Mouse (Mus musculus): ENCODE measurements around the gene Kif13a. TPM values are rescaled to one million over a fixed set of nuclear protein-coding genes. Genes with fewer than 3 reads are reported as not detected.

The Kif13a gene
- 10 to 100 TPM; 73.1 to 81.3 TPM for total RNA-seq (2021)
- long read RNA-seq, experiment 1, partial matches to known transcripts = 2 of 11 reads
- long read RNA-seq, experiment 1, other reads (novel, unspliced or antisense) = 9 of 11 reads
- long read RNA-seq, experiment 2, partial matches to known transcripts = 7 of 22 reads
- long read RNA-seq, experiment 2, other reads (novel, unspliced or antisense) = 15 of 22 reads

GRCm38 (mm10) chr13:46929719-46930658 lies at the start of gene Kif13a:
Gene Kif13a (minus strand): TSS chr13:46929867.
- DNase-seq = peak; percentile 82 to 87
- intact Hi-C loops (cut with DNase I) = loop anchor here (2.0 to 5.0 kb wide), 3 partner anchors 43 to 91 kb away; partner anchors contain the start of gene Nhlrc1

GRCm38 (mm10) chr13:46976532-46976931 lies 46.9 kb upstream of the Kif13a start:
- intact Hi-C loops (cut with DNase I) = no loop called here

DNA sequence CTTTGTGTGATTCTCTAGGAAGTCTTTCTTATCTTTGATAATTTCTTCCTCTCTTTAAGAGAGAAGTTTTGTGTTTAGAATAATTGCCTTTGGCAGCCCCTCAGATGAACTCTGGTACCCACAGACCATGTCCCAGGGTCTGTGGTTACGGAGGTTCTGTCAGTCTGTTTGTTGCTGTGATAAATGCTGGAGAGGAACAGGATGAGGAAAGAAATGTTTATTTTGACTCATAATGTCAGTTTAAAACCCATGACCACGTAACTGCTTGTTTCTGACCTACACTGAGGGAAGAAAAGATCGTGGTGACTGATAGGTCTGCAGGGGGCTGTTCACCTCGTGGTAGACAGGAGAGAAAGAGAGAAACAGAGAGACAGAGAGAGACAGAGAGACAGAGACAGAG lies 46.3 kb upstream of the Kif13a start:
- intact Hi-C loops (cut with DNase I) = no loop called here
- DNase-seq = no peak

More at GRCm38 (mm10) chr13:46976532-46976931, 46.9 kb upstream of the Kif13a start:
- DNase-seq = no peak

DNA sequence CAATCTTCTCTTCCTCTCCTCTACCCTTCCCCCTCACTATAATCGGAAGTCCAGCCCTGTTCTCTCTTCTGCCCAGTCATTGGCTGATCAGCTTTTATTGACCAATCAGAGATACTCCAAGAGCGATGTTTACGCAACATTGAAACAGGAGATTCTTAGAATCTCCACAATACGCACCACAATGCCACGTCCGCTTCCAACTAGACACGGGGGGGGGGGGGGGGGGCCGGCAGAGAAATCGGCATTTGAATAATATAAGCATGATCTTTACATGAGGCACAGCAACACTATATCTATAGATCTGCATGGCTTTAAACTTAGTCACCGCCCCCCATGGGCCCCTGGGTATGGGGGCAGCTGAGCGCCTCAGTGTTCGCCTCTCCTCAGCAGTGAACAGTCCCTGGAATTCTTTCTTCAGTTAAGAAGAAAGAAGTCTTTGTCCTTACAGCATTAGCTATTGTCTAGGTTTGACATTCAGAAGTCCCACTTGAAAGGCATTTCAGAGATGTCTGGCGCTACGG lies 45.4 kb upstream of the Kif13a start:
- no peak for DNase-seq
- intact Hi-C loops (cut with DNase I) = no loop called here

DNA sequence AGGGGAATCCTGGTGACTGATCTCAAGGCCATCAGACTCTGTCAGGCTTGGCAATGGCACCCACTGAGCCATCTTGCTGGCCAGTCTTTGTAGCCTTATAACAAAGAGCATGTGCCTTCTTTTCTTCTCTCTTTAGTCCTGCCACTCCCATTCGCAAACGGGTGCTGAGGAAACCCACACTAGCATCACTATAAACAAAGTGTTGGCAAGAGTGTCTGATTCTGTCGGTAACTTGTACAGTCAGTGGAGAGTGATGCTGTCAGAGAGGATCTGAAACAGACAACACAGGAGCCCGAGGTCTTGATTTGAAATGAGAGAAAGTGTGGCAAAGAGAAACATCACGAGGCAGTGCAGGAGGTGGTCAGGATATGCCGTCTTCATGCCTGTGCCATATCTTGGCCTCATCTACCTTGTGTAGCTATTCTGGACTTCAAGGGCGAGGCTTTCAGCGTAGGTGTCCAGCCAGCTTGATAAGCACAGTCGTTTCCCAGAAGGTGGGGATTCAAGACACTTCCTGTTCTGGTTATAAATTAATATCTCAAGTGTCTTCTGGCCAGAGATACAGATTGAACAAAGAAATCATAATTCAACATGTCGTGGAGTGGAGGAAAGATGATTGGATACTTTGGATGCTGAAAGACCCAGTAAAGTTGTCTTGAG lies 40.7 kb upstream of the Kif13a start:
- no peak for DNase-seq
- intact Hi-C loops (cut with DNase I) = no loop called here

GRCm38 (mm10) chr13:46968626-46969025 lies 39.0 kb upstream of the Kif13a start:
- intact Hi-C loops (cut with DNase I) = no loop called here
- no peak for DNase-seq

- intact Hi-C loops (cut with DNase I) = no loop called here
- no peak for DNase-seq
Observed at GRCm38 (mm10) chr13:46967308-46967707, 37.6 kb upstream of the Kif13a start.

GRCm38 (mm10) chr13:46960878-46961474 lies 31.3 kb upstream of the Kif13a start:
- no peak for DNase-seq
- intact Hi-C loops (cut with DNase I) = no loop called here

DNA sequence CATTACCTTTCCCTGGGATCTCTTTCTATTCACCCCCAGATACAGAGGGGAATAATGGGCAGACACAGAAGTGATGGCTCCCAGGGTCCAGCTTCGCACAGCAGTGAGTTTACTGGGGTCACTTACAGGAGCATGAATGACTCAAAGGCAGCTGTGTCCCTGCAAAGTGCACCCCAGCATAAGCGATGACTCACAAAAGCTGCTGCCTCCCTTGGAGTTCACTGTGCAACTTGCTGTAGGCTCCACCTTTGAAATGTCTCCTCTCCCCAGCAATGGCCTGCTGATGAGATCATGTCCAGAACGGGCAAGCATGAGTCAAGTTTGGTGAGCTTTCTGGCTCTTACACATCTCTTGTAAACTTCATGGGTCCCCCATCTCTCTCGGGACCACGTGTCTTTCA lies 29.5 kb upstream of the Kif13a start:
- intact Hi-C loops (cut with DNase I) = no loop called here
- no peak for DNase-seq

DNA sequence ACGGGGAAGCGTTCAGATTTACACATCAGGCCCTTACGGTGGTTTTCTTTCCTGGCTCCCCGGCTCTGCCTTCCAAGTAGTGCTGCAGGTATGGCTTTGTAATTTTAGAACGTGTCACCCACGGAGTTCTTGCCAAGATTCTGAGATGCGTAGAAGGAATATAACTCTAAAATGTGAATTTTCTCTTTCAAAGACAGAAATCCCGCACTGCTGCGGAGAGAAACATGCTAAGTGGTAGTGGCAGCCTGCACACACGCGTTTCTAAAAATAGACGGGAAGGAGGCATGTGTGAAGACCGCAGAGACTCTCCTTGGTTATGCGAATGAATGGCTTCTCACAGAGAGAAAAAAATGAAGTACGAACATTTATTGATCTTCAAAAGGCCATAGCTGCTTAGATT lies 21.5 kb upstream of the Kif13a start:
- DNase-seq = no peak
- intact Hi-C loops (cut with DNase I) = no loop called here

GRCm38 (mm10) chr13:46949741-46950140 lies 20.1 kb upstream of the Kif13a start:
- intact Hi-C loops (cut with DNase I) = no loop called here
- no peak for DNase-seq

DNA sequence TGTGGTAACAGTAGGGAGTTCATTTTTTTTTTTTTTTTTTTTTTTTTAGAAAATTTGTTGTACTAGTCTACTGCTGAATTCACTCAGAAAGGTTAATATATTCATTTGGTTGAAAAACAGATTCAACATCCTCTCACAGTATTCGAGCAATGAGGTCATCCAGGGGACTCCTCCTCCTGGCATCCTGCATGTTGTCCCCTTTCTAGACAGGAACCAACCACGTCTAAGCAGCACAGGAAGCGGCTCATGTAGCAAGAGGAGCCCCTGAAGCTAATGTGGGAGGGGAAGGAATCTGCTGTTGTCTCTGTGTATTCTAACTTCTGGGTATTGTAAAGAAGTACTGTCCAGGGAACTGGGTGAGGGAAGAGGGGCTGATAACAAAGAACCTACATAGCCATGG lies 18.4 kb upstream of the Kif13a start:
- no peak for DNase-seq
- intact Hi-C loops (cut with DNase I) = no loop called here

DNA sequence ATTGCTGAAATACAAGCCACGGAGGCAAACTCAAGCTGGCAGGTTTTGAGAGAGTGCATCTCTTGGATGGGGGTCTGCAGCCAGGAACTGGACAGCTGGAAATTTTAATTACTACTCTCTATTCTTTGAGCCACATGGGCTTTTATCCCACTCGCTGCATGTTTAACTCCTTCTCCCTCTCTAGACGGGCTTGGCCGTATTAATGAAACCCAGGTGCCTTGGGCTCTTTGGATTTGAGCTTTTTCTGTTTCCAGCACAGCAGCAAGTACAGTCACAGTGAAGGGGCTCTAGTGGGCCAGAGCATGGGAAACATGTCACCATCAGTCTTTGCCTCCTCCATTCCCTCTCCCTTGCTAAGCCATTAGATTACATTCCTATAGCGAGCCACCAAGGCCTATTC lies 16.4 kb upstream of the Kif13a start:
- DNase-seq = no peak
- intact Hi-C loops (cut with DNase I) = no loop called here

- intact Hi-C loops (cut with DNase I) = no loop called here
- no peak for DNase-seq
Observed at GRCm38 (mm10) chr13:46945256-46945655, 15.6 kb upstream of the Kif13a start.

- intact Hi-C loops (cut with DNase I) = no loop called here
- no peak for DNase-seq
Observed at GRCm38 (mm10) chr13:46943294-46943693, 13.6 kb upstream of the Kif13a start.

GRCm38 (mm10) chr13:46934116-46934515 lies 4.4 kb upstream of the Kif13a start:
- no peak for DNase-seq
- intact Hi-C loops (cut with DNase I) = no loop called here

DNA sequence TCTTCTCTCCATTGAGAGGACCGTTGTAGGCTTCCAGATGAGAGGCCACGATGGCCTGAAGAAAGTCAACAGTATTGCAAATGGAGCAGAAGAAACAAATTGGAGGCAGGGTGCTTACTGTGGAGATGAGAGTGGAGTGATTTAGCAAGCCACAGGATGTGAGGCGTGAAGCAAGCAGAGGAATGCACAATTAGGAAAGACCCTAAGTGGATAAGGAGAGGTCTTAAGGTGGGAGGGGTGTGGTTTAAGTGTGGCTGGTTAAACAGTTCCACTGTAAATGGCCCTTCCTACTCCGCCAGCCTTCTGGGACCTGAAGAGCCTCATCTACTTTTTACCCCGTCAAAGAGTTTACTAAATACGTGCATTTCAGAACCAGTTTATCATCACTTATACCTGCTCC lies 3.2 kb upstream of the Kif13a start:
- intact Hi-C loops (cut with DNase I) = no loop called here
- no peak for DNase-seq

DNA sequence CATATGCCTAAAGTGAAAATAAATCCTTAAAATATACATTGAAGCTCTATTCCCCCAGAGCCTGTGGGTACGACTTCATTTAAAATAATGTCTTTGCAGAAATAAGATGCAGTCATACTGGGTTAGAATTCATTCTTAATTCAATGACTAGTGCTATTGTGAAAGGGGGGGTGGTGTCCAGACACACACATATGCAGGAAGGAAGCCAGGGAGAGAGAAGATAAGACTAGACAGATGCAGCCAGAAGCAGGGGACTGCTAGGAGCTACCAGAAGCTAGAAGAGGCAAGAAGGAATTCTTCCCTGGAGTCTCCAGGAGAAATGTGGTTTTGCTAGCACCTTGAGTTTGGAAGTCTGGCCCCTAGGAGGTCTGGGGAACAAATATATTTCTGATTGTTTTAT lies 2.4 kb upstream of the Kif13a start:
- no peak for DNase-seq
- intact Hi-C loops (cut with DNase I) = no loop called here

DNA sequence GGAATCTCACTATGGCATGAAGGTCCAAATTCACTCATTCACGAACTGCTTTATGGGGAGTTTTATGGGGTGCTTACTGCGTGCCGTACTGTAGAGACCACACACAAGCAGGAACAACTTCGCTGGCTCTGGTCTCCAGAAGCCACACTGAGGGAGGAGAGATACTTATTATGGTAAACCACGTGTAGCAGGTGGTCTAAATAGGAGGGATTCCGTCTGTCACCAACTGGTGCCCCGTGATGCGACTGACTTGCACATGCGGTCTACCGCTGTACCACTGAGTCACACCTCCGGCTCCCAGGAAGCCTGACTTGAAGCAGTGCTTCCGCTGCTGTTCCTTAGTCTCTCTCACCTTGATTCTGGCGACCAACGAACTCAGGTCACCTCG lies 986 bp upstream of the Kif13a start:
- intact Hi-C loops (cut with DNase I) = loop anchor here (2.0 kb wide), 1 partner anchor 84 kb away; the partner anchor contains the start of gene Nhlrc1
- no peak for DNase-seq

GRCm38 (mm10) chr13:46928961-46929691 lies 541 bp downstream of the Kif13a start:
- intact Hi-C loops (cut with DNase I) = loop anchor here (2.0 to 5.0 kb wide), 2 partner anchors 42 to 90 kb away; no protein-coding TSS in a partner anchor
- peak; percentile 22 to 60 for DNase-seq

Measured in gastrocnemius, postnatal 36 days (tissue).